Mouse (Mus musculus) spleen, embryonic (tissue): ENCODE data around the gene Atxn1.

Experiments used
- CTCF ChIA-PET: fragments of 350-600 bp; sonication (Branson Sonifier 250); formaldehyde crosslinking; loops from one replicate; lab custom pipeline; 2022; lab: Charles Lee

The Atxn1 gene

DNA sequence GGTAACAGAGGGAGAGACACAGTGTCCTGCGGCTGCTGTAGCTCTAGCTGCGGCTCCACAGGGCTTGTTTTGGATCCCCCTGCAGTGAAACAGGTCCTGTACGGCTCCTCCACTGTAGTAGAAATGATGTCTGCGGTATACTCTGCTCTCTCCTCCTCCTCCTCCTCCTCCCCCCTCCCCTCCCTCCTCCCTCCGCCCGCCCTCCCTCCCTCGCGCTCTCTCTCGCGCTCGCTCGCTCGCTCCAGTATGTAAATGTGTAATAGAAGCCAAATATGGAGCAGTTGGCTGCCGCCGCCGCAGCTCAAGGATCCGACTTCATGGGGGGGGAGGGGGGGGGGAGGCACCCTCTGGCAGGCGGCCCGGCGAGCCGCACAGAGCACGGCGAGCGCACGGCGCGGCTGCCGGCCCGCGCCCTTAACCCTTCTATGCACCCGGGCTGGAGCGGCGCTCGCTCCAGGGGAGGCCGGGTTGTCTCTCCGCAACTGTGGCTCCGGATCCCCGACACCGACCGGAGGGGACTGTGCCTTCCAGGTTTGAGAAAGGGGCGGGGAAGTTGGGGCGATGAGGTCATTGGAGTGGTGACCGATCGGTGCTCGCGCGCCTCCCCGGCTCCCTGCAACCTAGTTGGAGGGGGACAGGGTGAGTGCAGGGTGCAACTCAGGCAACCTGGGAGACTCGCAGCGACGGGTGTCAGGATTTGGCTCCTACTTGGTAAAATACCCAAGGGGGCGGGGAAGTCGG lies at the start of gene Atxn1:
Gene Atxn1 (minus strand): TSS at position 156 of the 741 bp plus-strand sequence.
- CTCF ChIA-PET: interaction anchor here (0.5 to 0.6 kb wide), 2 partner anchors 76 to 118 kb away, joined by 4 to 17 read pairs; no protein-coding TSS in a partner anchor

DNA sequence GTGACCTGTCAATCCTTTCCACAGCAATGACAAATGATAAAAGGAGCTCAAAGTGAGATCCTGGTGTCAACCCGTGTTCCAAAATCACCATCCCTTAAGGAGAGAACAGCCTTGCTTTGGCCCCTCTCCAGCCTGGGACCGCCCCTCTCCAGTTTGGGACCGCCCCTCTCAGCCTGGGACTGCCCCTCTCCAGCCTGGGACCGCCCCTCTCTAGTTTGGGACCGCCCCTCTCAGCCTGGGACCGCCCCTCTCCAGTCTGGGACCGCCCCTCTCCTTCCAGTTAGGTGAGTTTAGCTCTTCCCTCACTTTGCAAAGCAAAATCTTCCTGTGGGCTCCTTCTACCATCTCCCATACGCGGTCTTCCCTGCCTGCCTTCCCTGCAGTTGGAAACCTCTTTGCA lies 46.4 kb upstream of the Atxn1 start:
- CTCF ChIA-PET: no interaction called here

DNA sequence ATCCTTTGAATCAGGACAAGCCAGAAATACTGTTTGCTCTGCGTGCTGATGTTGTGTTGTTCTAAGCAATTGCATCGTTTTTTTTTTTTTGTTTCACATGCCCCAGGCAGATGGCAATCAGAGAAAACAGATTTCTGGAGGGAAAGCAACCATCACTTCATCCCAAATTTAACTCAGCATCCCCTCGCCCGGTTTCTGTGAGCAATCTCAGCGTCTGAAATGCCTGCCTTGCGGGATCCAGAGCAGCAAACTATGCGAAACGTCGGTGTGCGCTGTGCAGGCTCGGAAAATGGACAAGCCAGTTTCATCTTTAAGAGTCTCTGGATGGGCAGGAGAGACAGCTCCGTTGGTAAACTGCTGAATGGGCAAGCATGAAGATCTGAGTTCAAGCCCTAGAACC lies 45.3 kb upstream of the Atxn1 start:
- CTCF ChIA-PET: interaction anchor here (0.6 kb wide), 1 partner anchor 36 kb away, joined by 3 read pairs; no protein-coding TSS in a partner anchor

DNA sequence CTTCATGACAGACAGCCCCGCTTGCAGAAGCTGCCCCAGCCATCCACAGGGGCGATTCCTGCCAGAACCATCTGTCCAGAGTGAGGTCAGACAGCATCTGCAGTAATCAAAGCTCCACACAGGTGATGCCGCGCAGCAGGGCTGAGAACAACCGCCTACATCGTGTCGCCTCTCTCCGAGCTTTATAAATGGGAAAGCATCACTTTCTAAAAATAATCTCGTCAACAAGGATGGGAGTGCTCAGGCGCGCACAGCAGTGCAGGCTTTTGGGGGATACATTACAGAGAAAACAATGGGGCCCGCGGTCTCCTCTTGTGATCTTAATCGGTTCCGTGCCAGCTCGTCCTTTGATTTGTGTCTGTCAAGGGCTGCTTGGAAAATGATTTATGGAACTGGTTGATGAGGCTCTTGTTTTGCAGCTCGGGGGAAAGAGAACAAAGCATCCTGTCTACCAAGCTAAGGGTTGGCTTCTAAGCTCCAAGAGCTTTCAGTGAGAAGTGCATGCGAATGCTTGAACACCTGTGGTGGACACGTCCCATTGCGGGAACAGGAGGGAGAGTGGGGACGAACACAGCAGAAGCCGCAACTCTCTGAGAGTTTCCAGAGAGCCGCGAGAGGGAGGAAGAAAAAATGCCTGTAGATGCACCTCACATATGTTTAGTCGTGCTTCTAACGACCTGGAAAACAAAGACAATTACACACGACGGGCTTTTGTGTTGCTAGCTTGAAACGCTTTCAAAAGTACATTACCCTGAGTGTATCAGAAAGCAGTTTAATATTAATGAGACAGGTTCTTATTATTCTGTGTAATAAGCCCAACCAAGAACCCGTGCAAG lies 44.2 kb upstream of the Atxn1 start:
- CTCF ChIA-PET: interaction anchor here (0.8 kb wide), 1 partner anchor 14 kb away, joined by 3 read pairs; no protein-coding TSS in a partner anchor

DNA sequence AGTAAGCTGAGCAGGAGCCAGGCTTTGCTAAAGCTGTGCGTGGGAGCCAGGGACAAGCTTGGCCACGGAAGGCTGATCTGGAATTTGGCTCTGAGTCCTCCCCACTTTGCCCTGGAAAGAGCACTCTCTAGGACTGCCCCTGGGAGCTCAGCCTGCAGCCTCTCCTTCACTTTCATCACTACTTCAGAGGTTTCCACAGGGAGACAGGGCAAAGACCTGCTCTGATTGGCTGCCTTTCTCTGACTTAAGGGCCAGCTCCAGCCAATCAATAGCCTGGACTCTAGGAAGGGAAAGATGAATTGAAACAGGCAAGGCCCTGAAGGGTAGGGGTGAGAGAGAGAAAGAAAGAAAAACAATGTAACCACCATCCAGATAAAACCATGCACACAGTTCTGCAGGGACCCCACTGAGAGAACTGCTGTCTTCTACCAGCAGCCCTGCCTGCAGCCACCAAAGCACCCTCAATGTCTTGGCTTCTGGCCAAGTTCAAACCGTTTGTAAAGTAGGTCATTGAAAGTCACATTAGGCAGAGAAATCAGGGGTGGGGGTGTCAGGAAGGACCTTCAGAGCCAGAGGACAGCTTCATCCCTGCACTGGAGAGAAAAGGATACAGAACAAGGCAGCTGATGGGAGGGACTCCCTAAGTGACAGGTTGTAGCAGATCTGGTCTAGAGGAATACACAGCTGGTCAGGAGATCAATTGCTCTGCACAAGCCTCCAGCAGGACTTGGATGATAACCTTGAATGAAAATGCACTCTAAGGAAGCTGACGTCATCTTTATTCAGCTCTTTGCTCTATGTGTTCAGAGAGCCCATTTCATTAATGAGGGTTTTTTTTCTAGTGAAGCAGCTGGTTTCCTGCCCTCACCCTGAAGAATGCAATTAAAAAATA lies 41.6 kb upstream of the Atxn1 start:
- CTCF ChIA-PET: no interaction called here

DNA sequence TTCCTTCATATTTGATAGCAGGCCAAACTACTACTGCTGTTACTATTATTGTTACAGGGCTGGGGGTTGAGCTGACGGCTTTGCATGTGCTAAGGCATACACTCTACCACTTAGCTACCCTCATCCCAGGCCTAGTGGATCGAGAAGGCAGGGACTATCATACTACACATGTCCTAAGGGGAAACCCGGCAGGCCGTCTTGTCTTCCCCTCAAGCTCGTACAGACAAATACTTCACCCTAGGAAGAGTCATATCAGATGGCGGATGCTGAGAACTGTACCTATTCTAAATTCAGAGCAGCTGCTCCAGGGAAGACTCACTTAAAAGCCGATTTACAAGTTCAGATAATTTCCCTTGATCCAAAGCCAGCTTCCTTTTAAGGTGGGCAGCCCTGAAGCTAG lies 40.8 kb upstream of the Atxn1 start:
- CTCF ChIA-PET: no interaction called here

DNA sequence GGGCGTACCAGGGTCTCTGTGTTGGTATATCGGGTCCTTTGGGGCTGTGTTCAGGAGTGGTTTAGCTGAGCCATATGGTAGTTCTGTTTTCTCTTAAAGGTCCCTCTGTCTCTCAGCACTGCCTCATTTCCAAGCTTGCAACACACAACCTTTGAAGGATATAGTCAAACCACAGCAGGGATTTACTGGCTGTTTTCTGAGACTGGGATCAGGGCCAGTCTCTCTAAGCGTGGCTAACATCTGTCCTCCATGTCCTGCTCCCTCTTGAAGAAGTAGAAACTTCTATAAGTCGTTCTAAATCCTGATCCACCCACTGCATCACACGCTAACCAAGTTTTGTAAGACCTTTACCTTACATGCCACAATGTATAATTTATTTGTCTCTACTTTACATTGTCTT lies 36.5 kb upstream of the Atxn1 start:
- CTCF ChIA-PET: no interaction called here

DNA sequence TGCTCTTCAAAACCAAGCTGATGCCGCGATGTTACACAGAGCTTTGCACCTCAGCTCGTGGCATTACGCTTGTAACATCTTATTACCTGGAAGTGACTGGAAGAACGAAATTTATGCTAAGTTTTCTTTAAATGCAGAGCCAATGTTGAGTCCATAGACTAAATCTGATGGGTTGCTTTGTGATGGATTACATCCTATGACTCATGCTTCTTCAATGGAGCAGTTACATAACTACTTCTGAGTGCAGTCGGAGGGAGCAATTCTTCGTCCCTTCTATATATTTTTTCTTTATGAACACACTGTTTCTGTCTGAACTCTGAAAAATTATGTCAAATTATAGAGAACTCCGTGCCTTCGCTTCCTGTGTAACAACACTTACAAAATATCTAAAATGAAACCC lies 28.1 kb upstream of the Atxn1 start:
- CTCF ChIA-PET: no interaction called here

DNA sequence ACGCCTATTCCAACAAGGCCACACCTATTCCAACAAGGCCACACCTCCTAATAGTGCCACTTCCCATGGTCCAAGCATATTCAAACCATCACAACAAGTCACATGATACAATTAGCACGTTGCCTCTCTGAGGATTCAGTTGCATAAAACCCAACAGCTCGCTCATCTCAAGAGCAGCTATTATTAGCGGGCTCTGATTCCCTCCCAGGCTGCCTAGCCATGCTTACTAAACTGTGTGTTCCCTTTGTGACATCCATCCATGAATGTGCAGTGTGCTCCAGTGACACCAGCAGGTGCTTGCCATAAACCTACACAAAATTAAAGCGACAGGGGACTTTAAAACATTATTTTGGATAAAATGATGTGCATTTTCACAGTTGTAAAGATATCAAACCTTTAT lies 25.7 kb upstream of the Atxn1 start:
- CTCF ChIA-PET: no interaction called here

DNA sequence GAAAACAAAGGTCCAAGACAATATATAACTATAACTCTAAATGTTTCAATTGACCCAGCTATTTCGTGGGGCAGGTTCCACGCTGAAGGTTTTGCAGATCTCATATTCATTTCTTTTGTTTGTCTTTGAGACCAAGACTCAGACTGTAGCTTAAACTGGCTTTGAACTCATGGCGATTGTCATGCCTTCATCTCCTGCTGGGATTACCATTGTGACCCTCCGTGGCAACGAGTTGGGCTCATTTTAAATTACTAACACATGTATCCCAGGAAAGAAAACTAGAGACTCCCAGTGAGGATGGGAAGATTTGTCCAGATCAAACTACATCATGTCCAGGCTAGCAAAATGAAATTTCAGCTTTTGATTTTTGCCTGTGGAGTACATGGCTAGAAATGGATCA lies 14.4 kb upstream of the Atxn1 start:
- CTCF ChIA-PET: no interaction called here

DNA sequence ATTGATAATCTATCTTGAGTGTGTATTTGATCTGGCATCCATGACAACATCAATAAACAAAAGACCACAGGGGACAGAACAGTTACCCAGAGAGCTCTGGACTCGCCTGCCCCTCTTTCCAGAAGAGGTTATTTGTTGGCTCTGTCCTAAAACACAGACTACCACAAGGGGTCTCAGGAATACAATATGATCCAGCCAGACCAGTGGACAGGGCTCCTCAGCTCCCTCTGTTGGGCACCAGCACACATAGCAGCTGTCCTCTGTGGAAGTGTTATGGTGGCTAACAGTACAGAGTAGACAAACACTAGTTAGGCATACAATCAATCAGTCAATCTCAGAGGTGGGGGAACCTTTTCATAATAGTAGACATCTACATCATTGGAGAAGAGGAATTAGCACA lies 12.1 kb upstream of the Atxn1 start:
- CTCF ChIA-PET: interaction anchor here (0.5 to 1.2 kb wide), 2 partner anchors 26 to 329 kb away, joined by 3 to 6 read pairs; no protein-coding TSS in a partner anchor

DNA sequence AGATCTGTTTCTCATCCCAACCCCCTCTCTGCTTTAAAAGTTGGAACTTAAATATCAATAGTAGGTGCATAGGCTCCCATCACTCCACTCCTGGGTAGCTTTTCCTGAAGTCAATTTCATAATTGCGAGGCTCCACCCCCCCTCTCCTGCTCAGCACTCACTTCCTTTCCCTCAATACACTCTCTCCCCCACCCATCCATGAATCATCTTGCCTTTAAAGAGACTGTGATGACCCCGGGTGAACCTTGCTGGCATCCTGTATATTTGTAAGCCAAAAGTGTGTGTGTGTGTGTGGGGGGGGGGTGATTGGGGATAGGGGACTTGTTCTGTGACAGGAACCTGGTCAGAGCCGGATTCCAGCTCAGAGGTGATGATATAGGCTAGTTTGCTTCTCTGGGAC lies 9.8 kb upstream of the Atxn1 start:
- CTCF ChIA-PET: no interaction called here

DNA sequence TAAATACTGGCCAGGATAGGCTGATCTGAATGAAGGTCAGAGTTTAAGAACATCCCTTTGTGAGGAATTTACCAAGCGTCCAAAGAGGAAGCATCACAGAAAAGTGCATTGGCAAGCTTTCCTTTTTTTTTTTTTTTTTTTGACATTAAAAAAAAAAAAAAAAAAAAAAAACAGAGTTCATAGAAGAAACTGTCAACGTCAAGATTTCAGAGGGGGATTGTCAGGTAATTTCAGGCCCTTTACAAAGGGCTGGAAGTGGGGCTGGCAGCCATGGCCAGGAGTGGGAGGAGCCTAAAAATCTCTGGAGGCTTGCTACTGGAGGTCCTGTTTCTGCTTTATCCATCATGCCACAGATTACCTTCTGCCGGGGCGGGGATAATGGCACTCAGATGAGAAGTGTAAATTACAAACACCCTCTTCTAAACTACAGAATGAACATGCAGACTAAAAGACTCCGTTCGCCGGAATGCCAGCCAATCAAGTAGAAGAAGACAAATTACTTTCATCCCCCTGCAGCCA lies 9.2 kb upstream of the Atxn1 start:
- CTCF ChIA-PET: interaction anchor here (0.6 to 0.9 kb wide), 3 partner anchors 11 to 131 kb away, joined by 3 read pairs; no protein-coding TSS in a partner anchor

DNA sequence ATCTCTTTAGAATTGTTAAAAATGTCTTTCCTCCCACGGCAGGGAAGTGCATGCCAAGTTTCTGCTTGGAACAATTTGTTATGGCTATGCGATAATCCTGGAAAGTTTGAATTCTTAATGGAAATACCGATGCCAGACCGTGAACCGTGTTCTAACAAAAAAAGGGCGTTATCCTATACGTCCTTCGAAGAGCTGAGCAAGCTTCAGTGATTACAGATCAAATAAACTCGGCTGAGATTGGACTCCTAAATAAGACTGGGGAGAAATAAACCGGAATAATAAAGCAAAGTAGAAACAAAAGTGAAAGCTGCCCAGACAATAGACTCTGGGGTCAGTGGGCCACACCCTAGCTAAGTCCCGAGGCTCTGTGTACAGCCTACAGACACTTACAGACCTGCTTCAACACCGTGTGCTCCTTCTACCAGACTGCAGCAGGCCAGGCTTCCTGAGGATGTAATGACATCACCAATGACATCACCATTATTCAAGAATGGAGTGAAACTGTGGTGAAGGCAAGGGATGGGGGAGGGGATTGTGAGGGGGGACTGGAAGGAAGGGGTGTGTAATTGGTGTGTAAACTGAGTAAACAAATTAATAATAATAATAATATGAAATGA lies 6.2 kb upstream of the Atxn1 start:
- CTCF ChIA-PET: interaction anchor here (0.5 kb wide), 1 partner anchor 213 kb away, joined by 4 read pairs; no protein-coding TSS in a partner anchor

DNA sequence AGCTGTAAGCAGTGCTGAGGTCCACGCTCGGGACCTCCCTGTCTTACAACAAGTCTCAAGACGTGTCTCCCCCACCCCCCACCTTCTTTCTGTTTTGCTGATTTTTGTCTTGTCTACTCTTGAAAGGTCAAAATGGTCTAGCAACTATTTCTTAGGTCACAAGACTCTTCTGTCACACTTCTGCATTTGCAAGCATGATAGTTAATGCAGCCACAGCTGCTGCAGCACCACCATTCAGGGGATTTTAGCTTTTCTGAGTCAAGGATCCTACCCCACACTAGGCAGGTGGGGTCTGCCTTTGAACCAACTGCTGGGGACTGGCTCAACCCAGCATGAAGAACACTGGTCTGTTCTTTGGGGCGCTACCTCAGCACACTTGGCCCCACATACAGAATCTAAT lies 3.4 kb upstream of the Atxn1 start:
- CTCF ChIA-PET: no interaction called here

DNA sequence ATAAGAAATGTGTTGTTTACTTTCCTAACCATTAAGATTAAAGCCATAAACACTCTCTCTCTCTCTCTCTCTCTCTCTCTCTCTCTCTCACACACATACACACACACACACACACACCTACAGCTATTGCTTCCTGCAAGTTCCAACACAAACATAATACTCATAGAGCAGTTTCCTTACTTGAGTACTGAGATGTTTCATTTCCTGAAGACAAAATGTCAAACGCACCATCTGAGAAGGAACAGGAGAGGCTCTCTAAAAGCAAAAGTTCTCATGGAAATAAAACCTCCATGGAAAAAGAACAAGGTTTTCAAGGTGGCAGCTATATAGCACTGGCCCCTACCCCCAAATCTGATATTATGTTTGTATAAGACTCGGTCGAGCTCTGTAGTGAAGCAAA lies 2.6 kb upstream of the Atxn1 start:
- CTCF ChIA-PET: no interaction called here

DNA sequence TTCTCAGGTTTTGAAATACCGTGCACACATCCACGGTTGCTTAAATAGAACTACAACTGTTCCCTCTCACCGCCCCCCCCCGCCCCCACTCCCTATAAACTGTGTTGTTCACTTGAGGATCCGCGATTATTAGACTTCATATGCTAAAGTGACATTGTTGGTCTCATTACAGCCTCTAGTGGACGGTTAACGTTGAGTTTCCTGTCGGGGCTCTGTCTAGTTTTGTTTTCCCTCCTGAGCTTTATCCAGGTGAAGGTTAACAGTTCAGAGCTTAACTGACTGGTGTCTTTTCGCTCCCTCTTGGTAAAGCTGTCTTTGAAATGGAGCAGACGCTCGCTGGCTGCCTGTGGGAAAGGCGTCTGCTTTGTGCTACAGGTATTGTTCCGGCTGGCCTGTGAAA lies 1.8 kb upstream of the Atxn1 start:
- CTCF ChIA-PET: interaction anchor here (0.6 to 0.8 kb wide), 3 partner anchors 42 to 82 kb away, joined by 7 to 16 read pairs (median 7); no protein-coding TSS in a partner anchor

DNA sequence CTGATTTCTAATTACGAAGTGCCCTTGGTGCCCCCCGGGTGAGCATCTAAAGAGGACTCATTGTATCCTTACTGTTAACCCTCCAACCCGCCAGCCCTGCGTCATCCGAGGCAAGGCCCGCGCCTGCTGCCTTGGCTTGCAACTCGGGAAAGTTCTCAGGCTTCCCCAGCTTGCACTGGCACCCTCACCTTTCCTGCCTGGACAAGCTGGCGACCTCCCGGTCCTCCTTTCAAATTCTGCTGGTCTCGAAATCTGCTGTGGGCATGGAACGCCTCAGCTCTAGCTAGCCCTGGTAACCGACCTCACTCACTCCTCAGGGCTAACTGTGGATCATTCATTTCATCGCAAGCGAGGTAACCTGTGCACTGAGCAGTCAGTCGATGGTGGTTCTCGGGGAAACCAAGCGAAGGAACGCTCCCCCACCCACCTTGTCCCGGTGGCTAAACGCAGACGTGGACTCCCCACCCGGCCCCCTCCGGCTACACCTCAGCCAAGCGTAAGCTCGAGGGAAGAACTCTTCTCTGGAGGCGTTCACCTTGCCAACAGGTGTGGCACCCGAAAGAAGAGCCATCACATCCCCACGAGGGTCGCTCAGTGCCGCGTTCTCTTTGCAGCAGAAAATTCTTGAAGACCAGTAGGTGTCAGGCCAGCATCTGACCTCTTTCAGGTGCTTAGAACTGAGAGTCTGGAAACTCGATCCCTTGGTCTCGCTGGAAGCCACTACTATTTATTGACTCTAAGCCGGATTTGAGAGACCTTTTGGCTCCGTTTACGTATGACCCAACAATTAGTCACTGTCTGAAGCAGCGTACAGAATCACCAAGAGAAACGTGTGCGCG lies 1.0 kb upstream of the Atxn1 start:
- CTCF ChIA-PET: no interaction called here

DNA sequence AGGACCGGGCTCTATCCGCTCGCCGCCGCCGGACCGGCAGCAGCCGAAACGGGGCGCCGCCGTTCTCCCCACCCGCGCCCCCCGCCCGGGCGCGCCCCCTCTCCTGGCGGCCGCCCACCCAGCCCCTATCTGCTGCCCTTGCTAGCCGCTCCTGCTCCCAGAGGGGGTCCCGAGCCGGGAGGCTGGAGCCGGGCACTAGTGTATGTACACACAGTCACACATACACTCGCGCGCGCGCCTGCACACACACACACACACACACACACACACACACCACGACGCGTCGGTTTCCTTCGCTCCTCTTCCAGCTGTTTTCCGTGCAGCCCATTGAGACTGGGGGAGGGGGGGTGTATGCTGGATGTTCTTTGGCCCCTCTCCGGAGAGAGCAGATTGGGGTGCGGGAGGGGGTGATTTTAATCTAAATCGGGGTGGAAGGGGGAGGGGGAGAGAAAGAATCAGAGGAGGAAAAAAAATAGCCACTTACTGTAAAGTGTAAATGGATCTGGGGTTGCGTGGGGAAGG lies 416 bp downstream of the Atxn1 start:
- CTCF ChIA-PET: interaction anchor here (0.5 to 0.6 kb wide), 4 partner anchors 44 to 197 kb away, joined by 3 to 12 read pairs (median 4); no protein-coding TSS in a partner anchor
